Mouse (Mus musculus) CD4-positive, CD25-positive, alpha-beta regulatory T cell, adult 4 months (primary cell): Measurements from ENCODE around the gene Ptpn23. TPM values are rescaled to one million over a fixed set of nuclear protein-coding genes. Genes with fewer than 3 reads are reported as not detected.
"Not testable (repeated sequence)": the region's sequence is repeated elsewhere in the genome, so short reads cannot be mapped to it uniquely, and the experiment has no call there.

Experiments
- ATAC-seq: one replicate; pipeline ENCODE4 v1.8.0; 2017
- polyA plus RNA-seq, 2 experiments: library from polyadenylated mRNA; unstranded; fragments of 100-300 nt; shearing (Covaris generic); gene quantifications; one replicate each; pipeline ENCODE4 v1.2.1; 2017

Gene Ptpn23
- 1 to 10 TPM; 7.2 TPM for polyA plus RNA-seq

DNA sequence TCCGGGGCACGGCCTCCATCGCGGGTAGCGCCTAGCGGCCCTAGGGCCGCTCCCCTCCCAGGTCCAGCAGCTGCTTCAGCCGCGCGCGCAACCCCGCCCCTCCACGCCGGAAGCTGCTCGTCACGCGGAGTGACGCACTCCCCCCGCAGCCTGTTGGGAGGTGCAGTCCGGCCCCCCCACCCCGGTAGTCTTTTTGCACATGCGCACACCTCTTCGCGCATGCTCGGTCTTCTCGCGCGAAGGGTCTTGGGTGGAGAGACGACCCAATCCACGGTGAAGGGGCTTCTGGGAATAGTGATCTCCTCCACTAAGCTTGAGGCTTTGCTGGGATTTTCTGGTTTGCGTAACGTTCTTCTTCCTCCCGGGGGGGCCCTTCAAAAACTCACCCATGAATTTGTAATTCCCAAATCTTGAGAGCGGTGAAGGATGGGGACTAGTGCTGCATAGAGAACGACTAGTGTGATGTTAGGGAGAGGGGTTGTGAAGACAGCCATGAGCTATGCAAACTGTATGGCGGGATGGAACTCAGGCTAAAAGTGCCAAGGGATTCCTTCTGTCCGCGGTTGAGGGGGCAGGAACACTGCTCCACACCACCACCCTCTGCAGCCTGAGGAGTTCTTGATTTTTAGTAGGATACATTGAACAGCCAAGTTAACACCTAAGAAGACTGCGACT, at the start of gene Ptpn23:
Gene Ptpn23 (minus strand): TSS at position 115 of the 675 bp plus-strand sequence.
- ATAC-seq, result peak; percentile 81

GRCm38 (mm10) chr9:110452523-110452922, 44.5 kb upstream of the Ptpn23 start:
- ATAC-seq, result no peak

GRCm38 (mm10) chr9:110448857-110449617, 41.0 kb upstream of the Ptpn23 start:
- ATAC-seq, result peak; percentile 79

DNA sequence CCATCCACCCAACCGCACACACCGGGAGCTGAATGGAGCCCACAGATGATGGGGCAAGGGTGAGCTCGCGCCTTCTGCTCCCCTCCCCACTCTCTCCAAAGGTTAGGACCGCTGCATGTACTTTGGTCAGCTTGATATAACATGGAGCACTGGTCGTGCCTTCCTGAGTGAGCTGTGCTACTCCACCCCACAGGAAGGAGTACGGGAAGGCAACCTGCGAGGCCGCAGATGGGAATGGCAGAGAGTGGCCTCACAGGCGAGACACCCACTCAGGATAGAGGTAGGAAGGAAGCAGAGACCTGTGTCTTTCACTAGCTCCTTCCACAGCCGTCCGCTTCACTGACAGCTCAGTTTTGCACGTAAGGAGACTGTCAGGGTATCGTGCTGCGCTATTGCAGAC, 40.3 kb upstream of the Ptpn23 start:
- no peak for ATAC-seq

DNA sequence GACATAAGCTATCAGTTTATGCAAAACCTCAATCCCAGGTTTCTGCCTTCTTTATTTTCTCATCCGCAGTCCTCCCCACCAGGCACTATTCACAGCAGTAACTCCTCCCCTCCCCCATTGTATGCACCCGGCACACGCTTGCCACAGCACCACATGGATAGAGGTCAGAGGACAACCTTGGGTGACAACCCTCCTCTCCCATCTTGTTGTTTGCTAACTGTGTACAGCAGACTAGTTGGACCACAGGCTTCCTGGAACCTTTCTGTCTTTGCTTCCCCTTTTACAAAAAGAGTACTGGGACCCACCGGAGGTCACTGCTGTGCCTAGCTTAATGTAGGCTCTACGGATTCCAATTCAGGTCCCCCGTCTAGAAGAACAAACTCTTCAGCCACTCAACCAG, 32.5 kb upstream of the Ptpn23 start:
- ATAC-seq, result no peak

DNA sequence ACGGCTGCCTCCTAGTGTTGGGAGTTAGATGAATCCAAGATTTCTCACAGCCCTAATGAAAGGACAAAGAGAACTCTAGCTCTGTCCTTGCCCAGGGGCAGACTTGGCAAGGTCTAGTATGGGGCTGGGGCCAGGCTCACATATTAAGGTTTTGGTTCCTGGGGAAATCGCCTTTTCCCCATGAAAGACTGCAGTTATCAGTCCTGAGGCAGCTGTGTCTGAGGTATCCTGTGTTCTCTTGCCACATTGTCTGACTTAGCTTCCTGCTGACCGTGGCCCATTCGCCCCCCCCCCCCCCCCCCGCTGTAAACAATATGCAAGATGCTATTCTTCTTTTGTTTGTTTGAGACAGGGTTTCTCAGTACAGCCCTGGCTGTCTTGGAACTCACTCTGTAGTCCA, 32.0 kb upstream of the Ptpn23 start:
- no peak for ATAC-seq

DNA sequence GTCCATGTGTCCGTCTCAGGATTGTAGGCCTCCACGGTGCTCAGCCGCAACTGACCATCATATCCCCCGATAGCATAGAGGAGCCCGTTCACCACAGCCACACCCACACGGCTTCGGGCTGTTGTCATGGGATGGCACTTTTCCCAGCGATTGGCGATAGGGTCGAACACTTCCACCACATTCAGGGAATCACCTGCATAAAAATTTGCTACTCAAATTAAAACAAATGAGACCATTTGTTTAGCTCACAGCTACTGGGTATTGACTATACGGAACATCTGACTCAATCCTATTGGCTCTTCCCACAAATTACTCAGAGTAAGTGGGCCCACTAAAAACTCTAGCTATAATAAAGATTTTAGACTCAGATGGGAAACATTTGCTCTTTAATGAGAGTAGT, 28.0 kb upstream of the Ptpn23 start:
- no peak for ATAC-seq

GRCm38 (mm10) chr9:110433045-110433444, 25.0 kb upstream of the Ptpn23 start:
- ATAC-seq, result no peak

- no peak for ATAC-seq
Measured at GRCm38 (mm10) chr9:110431241-110431640, 23.2 kb upstream of the Ptpn23 start.

DNA sequence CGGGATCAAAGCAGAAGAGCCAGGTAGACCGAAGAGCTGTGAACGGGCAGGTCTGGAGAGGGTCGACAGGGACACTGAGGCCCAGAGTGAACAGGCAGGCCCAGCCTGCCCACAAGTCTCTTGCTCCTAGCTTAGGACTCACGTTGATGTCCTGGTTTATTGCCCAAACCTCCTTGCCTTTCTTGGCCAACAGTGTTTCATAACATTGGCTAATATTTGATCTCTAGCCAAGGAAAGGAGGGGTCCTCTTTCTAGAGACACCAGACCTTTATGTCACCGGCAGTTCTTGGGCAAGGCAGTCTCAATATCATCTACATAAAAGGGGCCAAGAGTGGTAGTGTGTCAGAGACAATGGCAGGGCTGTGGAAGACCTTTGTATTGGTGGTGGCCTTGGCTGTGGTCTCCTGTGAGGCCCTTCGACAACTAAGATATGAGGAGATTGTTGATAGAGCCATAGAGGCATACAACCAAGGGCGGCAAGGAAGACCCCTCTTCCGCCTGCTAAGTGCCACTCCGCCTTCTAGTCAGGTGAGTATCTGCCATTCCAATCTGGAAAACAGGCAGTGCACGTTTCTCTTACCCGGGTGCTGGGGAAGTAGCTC, 11.6 kb upstream of the Ptpn23 start, which contains the start of gene Ngp:
Gene Ngp (plus strand): TSS at position 237 of the 602 bp plus-strand sequence.
- no peak for ATAC-seq

DNA sequence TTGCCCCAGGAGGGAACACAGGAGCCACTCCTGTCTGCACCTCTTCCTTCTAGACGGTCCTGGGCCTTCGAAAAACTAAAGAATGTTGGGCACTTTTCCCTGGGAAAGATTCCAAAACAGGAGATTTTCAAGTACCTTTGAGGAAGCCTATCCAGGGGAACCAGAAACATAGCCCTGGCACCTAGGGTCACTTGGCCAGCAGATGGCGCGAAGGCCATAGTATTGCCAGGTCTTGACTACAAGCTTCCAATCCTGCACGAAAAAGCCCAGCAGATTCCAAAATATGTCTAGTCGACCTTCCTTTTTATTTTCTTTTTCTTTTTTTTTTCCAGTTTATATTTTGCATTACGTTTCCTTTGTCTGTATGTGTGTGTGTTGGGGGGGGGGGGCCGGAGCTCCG, 5.8 kb upstream of the Ptpn23 start:
- ATAC-seq, result no peak

- ATAC-seq, result no peak
Measured at GRCm38 (mm10) chr9:110412926-110413325, 4.9 kb upstream of the Ptpn23 start.

- peak; percentile 36 for ATAC-seq
Measured at GRCm38 (mm10) chr9:110410908-110411887, 3.2 kb upstream of the Ptpn23 start.

- peak; percentile 48 for ATAC-seq
Measured at GRCm38 (mm10) chr9:110407311-110408098, 508 bp downstream of the Ptpn23 start.

GRCm38 (mm10) chr9:110403240-110403639, 4.8 kb downstream of the Ptpn23 start:
- not testable (repeated sequence) for ATAC-seq

GRCm38 (mm10) chr9:110402731-110403130, 5.3 kb downstream of the Ptpn23 start:
- no peak for ATAC-seq

DNA sequence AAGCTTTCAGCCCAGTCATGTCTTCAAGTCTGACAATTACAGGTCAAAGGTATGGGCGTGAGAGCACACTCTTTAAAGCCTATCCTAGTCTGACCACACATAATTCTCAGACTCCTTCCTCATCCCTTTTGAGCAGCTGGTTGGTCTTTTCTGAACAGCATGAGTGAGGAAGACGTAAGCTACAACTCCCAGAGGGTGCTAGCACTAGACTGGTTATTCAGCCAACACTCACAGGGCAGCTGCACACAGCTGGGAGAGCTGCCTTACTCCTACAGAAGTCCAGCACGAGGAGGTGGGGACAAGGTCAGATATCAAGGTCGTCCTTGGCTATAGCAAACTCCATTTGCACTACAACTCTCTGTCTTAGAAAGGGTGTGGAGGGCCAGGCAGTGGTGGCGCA, 7.4 kb downstream of the Ptpn23 start:
- ATAC-seq, result no peak

GRCm38 (mm10) chr9:110393295-110393694, 14.7 kb downstream of the Ptpn23 start:
- no peak for ATAC-seq

DNA sequence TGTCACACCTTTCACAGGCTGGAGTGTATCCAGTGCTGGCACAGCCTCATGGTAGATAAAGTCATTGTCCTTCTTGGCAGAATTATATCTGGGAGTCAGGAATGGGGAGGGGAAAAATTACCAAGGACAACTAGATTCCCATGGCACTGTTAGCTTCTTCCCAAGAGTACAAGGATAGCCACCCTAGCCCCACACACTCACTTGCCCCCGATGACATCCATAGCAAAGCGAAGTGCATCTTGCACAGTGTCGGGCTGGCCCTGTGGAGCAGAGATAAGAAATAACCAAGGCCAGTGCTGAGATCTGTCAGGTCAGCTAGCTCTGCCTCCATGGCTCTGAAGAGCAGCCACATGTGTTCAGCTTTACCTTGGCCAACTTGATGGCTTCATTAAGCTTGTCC, 17.2 kb downstream of the Ptpn23 start:
- ATAC-seq, result no peak

DNA sequence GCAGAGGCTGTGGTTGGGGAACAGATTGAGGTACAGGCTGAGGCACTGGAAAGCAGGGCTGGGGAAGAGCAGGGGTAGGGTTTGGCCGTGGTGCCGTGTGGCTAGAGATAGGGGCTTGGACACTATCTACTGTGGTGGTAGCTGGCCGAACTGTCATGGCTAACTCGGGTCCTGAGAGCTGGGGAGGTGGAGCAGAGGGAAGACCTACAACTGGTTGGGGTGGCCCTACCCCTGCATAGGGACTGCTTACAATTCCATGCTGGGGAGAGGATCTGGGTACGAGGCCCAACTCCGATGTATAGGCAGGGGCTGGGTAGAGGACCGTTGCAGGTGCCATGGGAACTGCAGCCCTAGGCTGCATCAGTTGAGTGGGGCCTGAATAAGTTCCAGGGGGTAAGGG, 20.0 kb downstream of the Ptpn23 start:
- ATAC-seq, result no peak

DNA sequence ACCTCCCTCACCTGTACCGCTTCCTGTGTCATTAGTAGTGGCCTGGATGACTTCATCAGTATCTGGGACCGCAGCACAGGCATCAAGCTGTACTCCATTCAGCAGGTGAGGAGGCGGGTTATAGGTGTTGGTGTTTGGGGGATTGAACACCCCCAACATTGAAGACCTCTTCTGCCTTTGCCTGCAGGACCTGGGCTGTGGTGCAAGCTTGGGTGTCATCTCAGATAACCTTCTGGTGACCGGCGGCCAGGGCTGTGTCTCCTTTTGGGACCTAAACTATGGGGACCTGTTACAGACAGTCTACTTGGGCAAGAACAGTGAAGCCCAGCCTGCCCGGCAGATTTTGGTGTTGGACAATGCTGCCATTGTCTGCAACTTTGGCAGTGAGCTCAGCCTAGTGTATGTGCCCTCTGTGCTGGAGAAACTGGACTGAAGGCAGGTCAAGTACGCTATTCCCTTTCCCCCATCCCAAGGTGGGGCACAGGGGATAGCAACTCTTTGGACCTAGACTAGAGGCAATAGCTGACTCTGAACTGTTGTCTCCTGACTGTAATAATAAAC, 23.6 kb downstream of the Ptpn23 start:
- ATAC-seq, result no peak
